Mouse (Mus musculus): ENCODE results near the gene Gm45713.
"Not testable (repeated sequence)": the region's sequence is repeated elsewhere in the genome, so short reads cannot be mapped to it uniquely, and the experiment has no call there.

The Gm45713 gene

GRCm38 (mm10) chr7:45126147-45126843, 9.7 kb downstream of the Gm45713 start:
- Histone ChIP-seq H3K36me3 (ENCODE audit: control insufficient read depth, insufficient read depth, low read length, poor library complexity, severe bottlenecking) (peaks cover 13% of the 10 kb centered on the region), H3K27me3 (ENCODE audit: control insufficient read depth, insufficient read depth, low read length, poor library complexity, severe bottlenecking) (no peaks in the 10 kb centered on the region)
- DNase-seq (ENCODE audit: low read depth, low spot score) = no peak

GRCm38 (mm10) chr7:45125649-45126048, 10.4 kb downstream of the Gm45713 start:
- not testable (repeated sequence) for H3K27me3 ChIP-seq (ENCODE audit: control insufficient read depth, insufficient read depth, low read length, poor library complexity, severe bottlenecking)

DNA sequence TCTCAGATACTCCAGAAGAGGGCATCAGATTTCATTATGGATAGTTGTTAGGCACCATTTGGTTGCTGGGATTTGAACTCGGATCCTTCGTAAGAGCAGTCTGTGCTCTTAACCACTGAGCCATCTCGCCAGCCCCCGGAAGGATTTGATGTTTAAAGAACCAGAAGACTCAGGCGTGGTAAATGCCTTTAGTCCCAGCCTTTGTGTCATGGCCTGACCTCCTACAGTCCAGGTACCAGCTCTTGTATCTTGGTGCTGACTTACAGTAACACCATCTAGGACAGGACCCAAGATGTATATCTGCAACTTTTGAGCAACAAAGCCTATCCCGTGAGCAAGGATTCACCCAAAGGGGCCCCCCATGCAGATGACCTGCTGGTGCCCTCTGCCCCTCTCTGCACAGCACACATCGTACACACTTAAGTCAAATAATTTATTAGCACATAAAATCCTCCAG, 10.9 kb downstream of the Gm45713 start:
- Histone ChIP-seq H3K36me3 (ENCODE audit: control insufficient read depth, insufficient read depth, low read length, poor library complexity, severe bottlenecking) (peaks cover 13% of the 10 kb centered on the region), H3K27me3 (ENCODE audit: control insufficient read depth, insufficient read depth, low read length, poor library complexity, severe bottlenecking) (no peaks in the 10 kb centered on the region)
- no peak for DNase-seq (ENCODE audit: low read depth, low spot score)

More at GRCm38 (mm10) chr7:45125649-45126048, 10.4 kb downstream of the Gm45713 start:
- peaks cover 13% of the 10 kb centered on the region for H3K36me3 ChIP-seq (ENCODE audit: control insufficient read depth, insufficient read depth, low read length, poor library complexity, severe bottlenecking)
- DNase-seq (ENCODE audit: low read depth, low spot score) = not testable (repeated sequence)

DNA sequence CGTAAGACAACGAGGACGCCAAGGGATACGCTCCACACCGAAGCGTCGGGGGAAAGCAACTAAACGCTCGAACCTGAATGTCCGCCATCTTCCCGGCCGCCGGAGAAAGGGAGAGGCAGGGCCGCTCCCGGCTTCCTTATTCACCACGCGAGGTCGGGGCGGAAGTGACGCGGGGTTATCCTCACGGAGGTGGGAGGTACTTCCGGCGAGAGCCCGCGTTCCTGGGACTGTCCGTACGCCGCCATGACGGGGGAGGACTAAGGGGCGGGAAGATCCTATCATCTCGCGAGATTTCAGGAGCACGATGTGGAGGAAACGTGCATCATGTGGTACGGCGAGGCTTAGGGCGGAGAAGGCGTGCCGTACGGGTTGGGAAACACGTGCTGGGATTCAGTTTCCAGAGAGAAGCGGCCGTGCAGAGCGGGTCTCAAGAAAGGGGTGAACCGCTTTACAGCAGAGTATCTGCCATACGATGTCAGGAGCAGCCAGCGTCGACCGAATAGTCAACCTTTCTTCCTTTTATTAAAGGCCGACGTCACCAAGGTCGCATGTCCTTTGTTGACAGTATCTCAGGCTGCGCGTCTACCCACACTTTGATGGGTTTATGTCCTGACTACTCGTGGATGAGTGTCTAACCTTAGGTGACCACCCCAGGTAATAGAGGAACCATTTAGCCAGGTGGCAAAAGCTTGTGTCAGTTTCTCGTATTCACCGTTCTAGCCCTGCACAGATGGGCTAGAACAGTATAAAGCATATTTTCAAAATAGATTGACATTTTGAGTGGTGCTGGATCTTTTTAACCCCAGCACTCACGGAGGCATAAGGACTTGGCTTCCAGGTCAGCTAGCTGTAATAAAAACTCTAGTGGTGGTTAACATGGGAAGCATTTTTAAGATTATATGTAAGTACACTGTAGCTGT, 11.5 kb downstream of the Gm45713 start, which contains the start of gene Rps11:
TSS of gene Rps11 (minus strand) at position 216 of the 920 bp plus-strand sequence.
- DNase-seq (ENCODE audit: low read depth, low spot score) = peak; percentile 100
- Histone ChIP-seq H3K27me3 (ENCODE audit: control insufficient read depth, insufficient read depth, low read length, poor library complexity, severe bottlenecking) (no peaks in the 10 kb centered on the region), H3K36me3 (ENCODE audit: control insufficient read depth, insufficient read depth, low read length, poor library complexity, severe bottlenecking) (peaks cover 13% of the 10 kb centered on the region)

- H3K36me3 ChIP-seq (ENCODE audit: control insufficient read depth, insufficient read depth, low read length, poor library complexity, severe bottlenecking) = peaks cover 13% of the 10 kb centered on the region
- no peaks in the 10 kb centered on the region for H3K27me3 ChIP-seq (ENCODE audit: control insufficient read depth, insufficient read depth, low read length, poor library complexity, severe bottlenecking)
- DNase-seq (ENCODE audit: low read depth, low spot score) = peak; percentile 62
These were observed 12.9 kb downstream of the Gm45713 start for GRCm38 (mm10) chr7:45123186-45123570.

- DNase-seq (ENCODE audit: low read depth, low spot score) = no peak
- no peaks in the 10 kb centered on the region for H3K27me3 ChIP-seq (ENCODE audit: control insufficient read depth, insufficient read depth, low read length, poor library complexity, severe bottlenecking)
- peaks cover 13% of the 10 kb centered on the region for H3K36me3 ChIP-seq (ENCODE audit: control insufficient read depth, insufficient read depth, low read length, poor library complexity, severe bottlenecking)
These were observed 13.4 kb downstream of the Gm45713 start for GRCm38 (mm10) chr7:45122561-45123185.

DNA sequence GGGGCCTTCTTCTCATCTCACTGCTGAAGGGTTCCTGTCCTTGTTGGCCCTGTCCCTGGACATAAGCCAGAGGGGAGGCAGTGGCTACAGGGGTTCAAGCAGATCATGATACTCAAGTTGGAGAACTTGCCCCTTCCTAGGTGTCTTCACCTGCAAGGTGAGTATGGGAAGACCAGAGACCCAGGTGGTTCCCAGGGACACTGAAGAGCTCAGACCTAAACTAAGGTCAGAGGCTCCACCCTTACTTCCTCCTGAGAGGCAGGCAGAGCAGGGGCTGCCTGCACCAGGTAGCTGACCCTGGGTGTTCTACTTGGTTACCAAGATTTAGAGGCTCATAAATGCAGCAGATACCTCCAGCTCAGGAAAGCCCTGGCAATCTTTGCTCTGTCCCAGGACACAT, 14.1 kb downstream of the Gm45713 start:
- no peak for DNase-seq (ENCODE audit: low read depth, low spot score)
- Histone ChIP-seq H3K27me3 (ENCODE audit: control insufficient read depth, insufficient read depth, low read length, poor library complexity, severe bottlenecking) (no peaks in the 10 kb centered on the region), H3K36me3 (ENCODE audit: control insufficient read depth, insufficient read depth, low read length, poor library complexity, severe bottlenecking) (peaks cover 13% of the 10 kb centered on the region)

- peak; percentile 85 for DNase-seq (ENCODE audit: low read depth, low spot score)
- peaks cover 9% of the 10 kb centered on the region for H3K36me3 ChIP-seq (ENCODE audit: control insufficient read depth, insufficient read depth, low read length, poor library complexity, severe bottlenecking)
These were observed 14.6 kb downstream of the Gm45713 start for GRCm38 (mm10) chr7:45121404-45121803.

GRCm38 (mm10) chr7:45119780-45120709, 16.0 kb downstream of the Gm45713 start:
- peaks cover 3% of the 10 kb centered on the region; the same call in 1 of the 2 replicates for H3K36me3 ChIP-seq (ENCODE audit: control insufficient read depth, insufficient read depth, low read length, poor library complexity, severe bottlenecking)
- DNase-seq (ENCODE audit: low read depth, low spot score) = peak; percentile 55
- H3K27me3 ChIP-seq (ENCODE audit: control insufficient read depth, insufficient read depth, low read length, poor library complexity, severe bottlenecking) = no peaks in the 10 kb centered on the region

More at GRCm38 (mm10) chr7:45121404-45121803, 14.6 kb downstream of the Gm45713 start:
- H3K27me3 ChIP-seq (ENCODE audit: control insufficient read depth, insufficient read depth, low read length, poor library complexity, severe bottlenecking) = no peaks in the 10 kb centered on the region

DNA sequence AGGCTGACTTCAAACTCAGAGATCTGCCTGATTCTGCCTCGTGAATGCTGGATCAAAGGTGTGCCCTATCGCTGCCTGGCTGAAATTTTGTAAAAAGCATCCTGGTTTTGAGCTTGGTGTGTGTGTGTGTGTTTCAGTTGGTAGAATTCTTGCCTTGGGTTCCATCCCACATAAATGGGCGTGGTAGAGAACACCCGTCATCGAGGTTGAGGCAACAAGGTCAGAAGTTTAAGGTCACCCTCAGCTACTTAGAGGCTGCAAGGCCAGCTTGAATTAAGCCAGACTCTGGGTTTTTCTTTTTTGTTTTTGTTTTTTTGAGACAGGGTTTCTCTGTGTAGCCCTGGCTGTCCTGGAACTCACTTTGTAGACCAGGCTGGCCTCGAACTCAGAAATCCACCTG, 17.7 kb downstream of the Gm45713 start:
- Histone ChIP-seq H3K27me3 (ENCODE audit: control insufficient read depth, insufficient read depth, low read length, poor library complexity, severe bottlenecking) (no peaks in the 10 kb centered on the region), H3K36me3 (ENCODE audit: control insufficient read depth, insufficient read depth, low read length, poor library complexity, severe bottlenecking) (peaks cover 3% of the 10 kb centered on the region; the same call in 1 of the 2 replicates)
- no peak for DNase-seq (ENCODE audit: low read depth, low spot score)

DNA sequence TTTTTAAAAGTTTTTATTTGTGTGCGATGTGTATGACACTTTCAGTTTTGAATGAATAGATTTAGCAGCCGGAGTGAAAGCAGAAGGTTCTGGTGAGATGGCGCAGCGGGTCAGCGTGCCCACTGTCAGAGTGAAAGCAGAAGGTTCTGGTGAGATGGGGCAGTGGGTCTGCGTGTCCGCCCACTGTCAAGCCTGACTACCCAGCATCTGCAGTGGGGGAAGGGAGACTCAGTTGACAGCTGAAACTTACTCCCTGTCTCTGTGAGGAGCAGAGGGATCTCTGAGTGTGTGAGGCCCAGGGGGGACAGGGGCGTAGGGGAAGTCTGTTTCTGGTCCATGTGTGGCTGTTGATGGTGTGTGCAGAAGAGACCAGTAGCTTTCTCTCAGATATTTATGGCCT, 18.5 kb downstream of the Gm45713 start:
- peaks cover 2% of the 10 kb centered on the region; the same call in 1 of the 2 replicates for H3K36me3 ChIP-seq (ENCODE audit: control insufficient read depth, insufficient read depth, low read length, poor library complexity, severe bottlenecking)
- no peaks in the 10 kb centered on the region for H3K27me3 ChIP-seq (ENCODE audit: control insufficient read depth, insufficient read depth, low read length, poor library complexity, severe bottlenecking)
- peak; percentile 54 for DNase-seq (ENCODE audit: low read depth, low spot score)

GRCm38 (mm10) chr7:45113476-45113875, 22.6 kb downstream of the Gm45713 start:
- H3K27me3 ChIP-seq (ENCODE audit: control insufficient read depth, insufficient read depth, low read length, poor library complexity, severe bottlenecking) = no peaks in the 10 kb centered on the region
- DNase-seq (ENCODE audit: low read depth, low spot score) = no peak

GRCm38 (mm10) chr7:45112529-45112928, 23.5 kb downstream of the Gm45713 start:
- no peak for DNase-seq (ENCODE audit: low read depth, low spot score)
- H3K27me3 ChIP-seq (ENCODE audit: control insufficient read depth, insufficient read depth, low read length, poor library complexity, severe bottlenecking) = no peaks in the 10 kb centered on the region

More at GRCm38 (mm10) chr7:45113476-45113875, 22.6 kb downstream of the Gm45713 start:
- H3K36me3 ChIP-seq (ENCODE audit: control insufficient read depth, insufficient read depth, low read length, poor library complexity, severe bottlenecking) = no peaks in the 10 kb centered on the region; the same call in 1 of the 2 replicates

More at GRCm38 (mm10) chr7:45112529-45112928, 23.5 kb downstream of the Gm45713 start:
- no peaks in the 10 kb centered on the region; the same call in 1 of the 2 replicates for H3K36me3 ChIP-seq (ENCODE audit: control insufficient read depth, insufficient read depth, low read length, poor library complexity, severe bottlenecking)

All from splenic B cell, adult 2 months (primary cell).